Mouse (Mus musculus) bone marrow macrophage, adult 2 months (primary cell): ENCODE measurements at regions not wholly inside any gene's neighbourhood (a gene's known extent, or its start where the extent isn't known, plus 50 kb on each side); places are given as distances from the start of the nearest gene placed in this dataset.

Source experiments
- CTCF ChIP-seq: IDR thresholded peaks from 2 replicates; pipeline ENCODE4 v1.5.1; 2012; ENCODE audit warnings: low read depth, mild to moderate bottlenecking, low read length, moderate library complexity
- POLR2A ChIP-seq: IDR thresholded peaks from 2 replicates; pipeline ENCODE4 v1.6.1; 2012; ENCODE audit warnings: mild to moderate bottlenecking, low read depth, low read length, borderline replicate concordance

DNA sequence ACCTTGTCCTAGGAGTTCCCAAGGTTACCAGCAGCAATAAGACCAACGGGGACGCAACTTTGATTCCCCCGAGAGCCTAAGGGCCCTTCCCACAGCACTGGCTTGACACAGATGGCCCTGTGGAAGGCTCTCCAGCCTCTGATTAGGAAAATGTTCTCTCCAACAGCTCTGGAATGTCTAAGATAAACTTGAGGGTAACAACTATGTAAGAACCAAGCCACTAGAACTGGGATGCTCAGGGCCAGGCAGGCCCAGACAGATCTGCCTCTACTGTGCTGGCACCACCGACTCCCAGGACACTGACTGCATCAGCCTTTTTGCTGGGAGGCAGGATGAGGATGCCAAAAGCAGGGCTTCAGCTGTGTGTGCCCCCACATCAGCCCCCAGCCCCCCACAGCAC is 61.9 kb upstream of the Laptm4a start:
- TF ChIP-seq POLR2A, result no peak
- TF ChIP-seq CTCF, result no peak
